Mouse (Mus musculus): ENCODE data around the gene Ntn1.

DNA sequence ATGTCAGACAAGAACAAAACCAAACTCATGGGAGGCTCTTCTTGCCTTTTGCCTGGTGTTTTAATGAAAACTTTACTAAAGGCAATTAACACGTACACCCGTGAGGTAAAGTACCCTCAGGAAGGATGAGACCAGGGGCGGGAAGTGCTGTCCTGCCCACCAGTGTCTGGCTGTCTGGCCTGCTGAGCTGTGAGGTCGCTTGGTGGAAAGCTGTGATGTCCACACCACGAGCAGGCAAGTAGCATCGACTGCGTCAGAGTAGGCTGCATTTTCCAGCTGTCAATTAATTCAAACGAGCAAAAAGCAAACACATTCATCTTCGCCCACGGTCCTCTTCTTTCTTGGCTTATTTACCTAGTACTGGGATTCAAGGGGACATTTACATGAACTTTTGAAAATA is 201.9 kb downstream of the Ntn1 start:
- TF ChIP-seq CTCF (IDR thresholded peaks at IDR 0.05; ENCODE audit: extremely low read depth, insufficient read length, insufficient replicate concordance, low read depth, low read length): no peak
- no peak for TF ChIP-seq POLR2A (IDR thresholded peaks at IDR 0.05; ENCODE audit: low read depth, low read length)

Measured in small intestine, adult 2 months (tissue).